Mouse (Mus musculus): ENCODE results near the gene Cyp4f14.

The Cyp4f14 gene

GRCm38 (mm10) chr17:32917131-32917530 lies at the start of gene Cyp4f14:
TSS of gene Cyp4f14 (minus strand) at chr17:32917342.
- peak; percentile 49 to 53 for DNase-seq

GRCm38 (mm10) chr17:32965623-32966290 lies 48.6 kb upstream of the Cyp4f14 start, which contains the start of gene Zfp472:
TSS of gene Zfp472 (plus strand) at chr17:32965814.
- peak; percentile 88 to 90 for DNase-seq

GRCm38 (mm10) chr17:32965253-32965622 lies 48.1 kb upstream of the Cyp4f14 start:
- peak in 1 of 2 experiments; percentile 28 for DNase-seq

GRCm38 (mm10) chr17:32951441-32951840 lies 34.3 kb upstream of the Cyp4f14 start:
- peak; percentile 90 to 91 for DNase-seq

- DNase-seq = no peak
Measured at GRCm38 (mm10) chr17:32951006-32951405, 33.9 kb upstream of the Cyp4f14 start.

- DNase-seq = no peak
Measured at GRCm38 (mm10) chr17:32950136-32950535, 33.0 kb upstream of the Cyp4f14 start.

GRCm38 (mm10) chr17:32947215-32947914 lies 30.2 kb upstream of the Cyp4f14 start, which contains the start of gene Cyp4f13:
TSS of gene Cyp4f13 (minus strand) at chr17:32947402.
- peak; percentile 92 to 94 for DNase-seq

- DNase-seq = peak in 1 of 2 experiments; percentile 17
Measured at GRCm38 (mm10) chr17:32946716-32947115, 29.6 kb upstream of the Cyp4f14 start.

- no peak for DNase-seq
Measured at GRCm38 (mm10) chr17:32944402-32945035, 27.4 kb upstream of the Cyp4f14 start.

- no peak for DNase-seq
Measured at GRCm38 (mm10) chr17:32943661-32944060, 26.5 kb upstream of the Cyp4f14 start.

GRCm38 (mm10) chr17:32939831-32940230 lies 22.7 kb upstream of the Cyp4f14 start:
- no peak for DNase-seq

GRCm38 (mm10) chr17:32927803-32928202 lies 10.7 kb upstream of the Cyp4f14 start:
- no peak for DNase-seq

GRCm38 (mm10) chr17:32924658-32925312 lies 7.6 kb upstream of the Cyp4f14 start:
- DNase-seq = peak; percentile 72 to 73

GRCm38 (mm10) chr17:32923681-32924080 lies 6.5 kb upstream of the Cyp4f14 start:
- no peak for DNase-seq

- no peak for DNase-seq
Measured at GRCm38 (mm10) chr17:32919123-32919522, 2.0 kb upstream of the Cyp4f14 start.

GRCm38 (mm10) chr17:32916075-32916474 lies 1.1 kb downstream of the Cyp4f14 start:
- DNase-seq = no peak

- no peak for DNase-seq
Measured at GRCm38 (mm10) chr17:32906172-32906571, 11.0 kb downstream of the Cyp4f14 start.

- peak; percentile 63 to 72 for DNase-seq
Measured at GRCm38 (mm10) chr17:32905239-32905638, 11.9 kb downstream of the Cyp4f14 start.

GRCm38 (mm10) chr17:32904414-32904813 lies 12.7 kb downstream of the Cyp4f14 start:
- DNase-seq = no peak

GRCm38 (mm10) chr17:32901751-32902525 lies 15.2 kb downstream of the Cyp4f14 start:
- DNase-seq = no peak

GRCm38 (mm10) chr17:32895421-32895820 lies 21.7 kb downstream of the Cyp4f14 start:
- no peak for DNase-seq

- no peak for DNase-seq
Measured at GRCm38 (mm10) chr17:32893901-32894300, 23.2 kb downstream of the Cyp4f14 start.
